Mouse (Mus musculus) olfactory bulb, adult 2 months (tissue): ENCODE measurements around the gene Tmem51.

Source experiments
- CTCF ChIP-seq: fragments of 200-500 bp; IDR thresholded peaks from 2 replicates; pipeline ENCODE4 v1.5.1; 2012; ENCODE audit warnings: low read depth, mild to moderate bottlenecking, low read length, moderate library complexity; ENCODE audit not compliant: insufficient read depth
- POLR2A ChIP-seq: fragments of 200-500 bp; IDR thresholded peaks from 2 replicates; pipeline ENCODE4 v1.6.1; 2012; ENCODE audit warnings: mild to moderate bottlenecking, low read depth, low read length, moderate library complexity; ENCODE audit not compliant: insufficient read depth

- TF ChIP-seq CTCF (no peak), POLR2A (no peak)
These were observed 34.4 kb upstream of the Tmem51 start for GRCm38 (mm10) chr4:142118522-142118921.
